Mouse (Mus musculus) monocyte, adult 5-6 weeks (primary cell): Measurements from ENCODE around the gene Ccl24. TPM values are rescaled to one million over a fixed set of nuclear protein-coding genes. Genes with fewer than 3 reads are reported as not detected.

ENCODE experiments used
- ATAC-seq: fragments of 153-309, 156-312 bp; replicated peaks from 2 replicates; pipeline ENCODE4 v1.8.0; 2017; ENCODE audit warnings: mild to moderate bottlenecking; ENCODE audit not compliant: low TSS enrichment, insufficient number of reproducible peaks, severe bottlenecking, poor library complexity, low FRiP score
- total RNA-seq: library from RNA; stranded (forward); fragments of 200-1000, 200-491, 200-594 nt; gene quantifications from 3 replicates; pipeline ENCODE4 v1.2.3, GENCODE M21; 2017

Gene Ccl24
- total RNA-seq, 1 experiment from 2014 or later, result not detected

GRCm38 (mm10) chr5:135551591-135551990 lies 21.3 kb downstream of the Ccl24 start:
- ATAC-seq, result no peak

- peak; percentile 55 for ATAC-seq
Measured at GRCm38 (mm10) chr5:135550910-135551309, 21.9 kb downstream of the Ccl24 start.

- ATAC-seq, result no peak
Measured at GRCm38 (mm10) chr5:135547990-135548389, 24.9 kb downstream of the Ccl24 start.

GRCm38 (mm10) chr5:135544865-135545797 lies 27.7 kb downstream of the Ccl24 start, which contains the start of gene Hip1:
Hip1 (minus strand) TSS chr5:135545120.
- peak; percentile 98 for ATAC-seq

GRCm38 (mm10) chr5:135544032-135544558 lies 28.8 kb downstream of the Ccl24 start:
- ATAC-seq, result no peak

GRCm38 (mm10) chr5:135537794-135538214 lies 35.0 kb downstream of the Ccl24 start:
- ATAC-seq, result peak; percentile 30

GRCm38 (mm10) chr5:135537326-135537725 lies 35.5 kb downstream of the Ccl24 start:
- ATAC-seq, result peak; percentile 96

GRCm38 (mm10) chr5:135535867-135536266 lies 37.0 kb downstream of the Ccl24 start:
- ATAC-seq, result no peak

GRCm38 (mm10) chr5:135533431-135533830 lies 39.4 kb downstream of the Ccl24 start:
- ATAC-seq, result no peak

- ATAC-seq, result no peak
Measured at GRCm38 (mm10) chr5:135531306-135531845, 41.5 kb downstream of the Ccl24 start.

GRCm38 (mm10) chr5:135529964-135530363 lies 42.9 kb downstream of the Ccl24 start:
- no peak for ATAC-seq

GRCm38 (mm10) chr5:135529310-135529709 lies 43.5 kb downstream of the Ccl24 start:
- ATAC-seq, result no peak

- no peak for ATAC-seq
Measured at GRCm38 (mm10) chr5:135527986-135528385, 44.9 kb downstream of the Ccl24 start.

- ATAC-seq, result no peak
Measured at GRCm38 (mm10) chr5:135524660-135525560, 47.9 kb downstream of the Ccl24 start.

GRCm38 (mm10) chr5:135524087-135524486 lies 48.8 kb downstream of the Ccl24 start:
- no peak for ATAC-seq

- ATAC-seq, result no peak
Measured at GRCm38 (mm10) chr5:135522111-135522722, 50.6 kb downstream of the Ccl24 start.
